Mouse (Mus musculus) layer of hippocampus, adult 8-10 months (tissue): ENCODE data around the gene Gnai2. TPM values are rescaled to one million over a fixed set of nuclear protein-coding genes. Genes with fewer than 3 reads are reported as not detected.
"Not testable (repeated sequence)": the region's sequence is repeated elsewhere in the genome, so short reads cannot be mapped to it uniquely, and the experiment has no call there.

Experiments used
- DNase-seq, 2 experiments: peaks; one replicate each; pipeline ENCODE4 v3.0.0; 2022; ENCODE audit warnings: low spot score in 2 of 2
- total RNA-seq, 4 experiments: library from RNA; stranded (reverse); gene quantifications; 2 replicates each; pipeline ENCODE4 v1.2.4; 2022

Gnai2 gene
- total RNA-seq, 4 experiments from 2014 or later: 218 to 272 (median 249) TPM

DNA sequence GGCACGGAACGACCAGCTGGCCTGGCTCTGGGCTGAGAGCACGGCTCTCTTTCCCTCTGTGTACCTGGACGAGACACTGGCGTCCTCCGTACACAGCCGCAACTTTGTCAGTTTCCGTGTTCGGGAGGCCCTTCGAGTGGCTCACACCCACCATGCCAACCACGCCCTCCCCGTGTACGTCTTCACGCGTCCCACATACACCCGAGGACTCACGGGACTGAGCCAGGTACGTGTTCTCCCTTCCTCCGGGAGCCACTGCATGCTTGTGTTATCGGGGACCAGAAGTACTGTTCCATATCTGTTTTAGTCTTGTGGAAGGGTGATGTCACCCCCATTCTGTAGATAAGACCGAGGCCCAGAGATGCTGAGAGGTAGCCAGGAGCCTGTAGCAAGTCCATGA, 64.3 kb downstream of the Gnai2 start:
- no peak for DNase-seq

DNA sequence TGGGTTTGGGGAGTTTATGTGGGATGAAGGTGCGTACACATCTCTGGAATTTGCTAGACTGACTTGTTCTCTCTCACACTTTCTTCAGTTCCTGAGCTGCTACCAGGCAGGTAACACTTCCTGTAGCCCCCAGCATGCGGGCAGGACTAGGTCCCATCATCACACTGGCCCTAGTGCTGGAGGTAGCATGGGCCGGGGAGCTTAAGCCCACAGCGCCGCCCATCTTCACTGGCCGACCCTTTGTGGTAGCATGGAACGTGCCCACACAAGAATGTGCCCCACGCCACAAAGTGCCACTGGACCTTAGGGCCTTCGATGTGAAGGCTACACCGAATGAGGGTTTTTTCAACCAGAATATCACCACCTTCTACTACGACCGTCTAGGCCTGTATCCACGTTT, 65.2 kb downstream of the Gnai2 start:
- DNase-seq: no peak

DNA sequence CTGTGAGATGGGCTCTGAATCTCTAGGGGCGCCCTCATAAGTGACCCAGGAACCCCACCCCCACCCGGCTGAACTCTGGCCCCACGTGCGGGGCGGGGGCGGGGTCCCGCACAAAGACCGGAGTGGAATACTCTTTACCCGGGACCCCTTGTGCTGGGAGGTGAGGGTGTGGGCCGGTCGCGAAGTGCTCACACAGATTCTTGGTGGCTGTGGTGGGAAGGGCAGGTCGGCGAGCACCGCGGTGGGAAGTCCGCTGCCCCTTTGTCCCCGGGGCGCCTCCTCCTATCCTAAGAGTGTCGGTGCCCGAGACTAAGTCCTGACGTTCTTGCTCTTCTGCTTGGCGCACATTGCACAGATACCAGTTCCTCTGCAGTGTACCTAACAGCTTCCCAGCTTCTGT, 65.9 kb downstream of the Gnai2 start:
- no peak for DNase-seq

DNA sequence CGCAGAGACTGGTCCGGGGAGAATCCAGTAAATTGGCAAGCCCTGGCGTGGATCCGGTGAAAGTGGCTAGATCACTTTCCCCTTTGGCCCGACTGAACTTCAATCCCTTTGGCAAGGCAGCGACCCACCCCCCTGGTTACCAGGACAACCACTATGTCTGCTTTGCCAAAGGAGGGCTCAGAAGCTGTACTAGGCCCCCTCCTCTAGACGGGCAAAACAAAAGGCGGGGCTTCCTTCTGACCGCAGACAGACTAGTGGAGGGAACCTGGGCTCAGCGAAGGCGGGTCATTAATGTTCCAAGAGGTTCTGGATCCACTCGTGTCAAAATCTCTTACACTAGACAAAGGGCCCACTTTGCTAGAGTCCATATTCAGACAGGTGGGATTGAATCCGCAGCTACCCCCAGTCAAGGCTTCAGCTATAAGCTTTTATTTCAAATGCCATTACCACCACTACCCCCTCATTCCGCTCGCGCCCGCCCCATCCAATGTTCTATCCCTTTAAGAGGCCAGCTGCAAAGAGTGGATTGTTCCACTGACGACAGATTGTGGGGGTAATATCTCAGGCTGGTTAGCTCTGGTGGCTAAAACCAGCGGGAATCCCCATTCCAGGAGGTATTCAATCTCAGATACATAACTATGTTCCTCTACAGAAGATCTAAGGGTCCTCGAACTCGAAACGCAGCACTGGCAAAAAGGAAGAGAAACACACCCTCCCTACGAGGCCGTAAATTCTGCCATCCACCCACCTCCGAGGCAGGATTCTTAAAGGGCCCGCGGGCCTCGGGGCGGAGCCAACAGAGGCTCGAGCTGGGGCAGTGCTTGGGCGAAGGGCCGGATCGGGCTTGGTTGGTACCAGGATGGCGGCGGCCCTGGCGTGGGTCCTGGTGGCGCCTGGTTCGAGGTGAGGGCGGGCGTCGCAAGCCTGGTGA, 66.6 kb downstream of the Gnai2 start:
- DNase-seq: peak in 1 of 2 experiments; percentile 79

DNA sequence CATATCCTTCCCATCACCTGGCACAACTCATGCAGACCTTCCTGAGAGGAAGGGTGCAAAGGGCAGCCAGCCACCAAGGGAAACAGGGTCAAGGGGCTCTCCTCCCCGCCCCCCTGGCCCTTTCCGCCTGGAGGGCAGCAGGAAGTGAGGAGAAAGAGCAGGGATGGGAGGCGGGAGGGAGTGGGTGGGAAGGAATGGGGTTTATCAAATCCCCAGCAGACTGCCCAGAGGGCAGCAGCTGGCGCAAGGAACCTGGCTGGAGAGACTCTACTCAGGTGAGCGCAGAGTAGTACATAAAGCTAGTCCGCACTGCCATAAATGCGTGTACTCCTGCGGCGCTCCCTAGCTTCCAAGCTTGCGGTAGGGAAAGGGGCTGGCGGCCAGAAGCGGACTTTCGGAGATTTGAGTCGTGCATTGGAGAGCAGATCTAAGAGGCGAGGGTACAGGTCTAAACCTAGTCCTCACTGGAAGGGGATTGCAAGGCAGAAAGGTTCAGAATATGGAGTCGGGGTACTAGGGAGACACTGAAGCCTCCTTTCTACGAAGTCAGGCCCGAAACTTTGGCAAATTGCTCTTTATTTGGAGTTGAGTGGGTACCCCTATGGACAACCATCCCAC, 67.4 kb downstream of the Gnai2 start, which contains the start of gene Hyal2:
Hyal2 (plus strand) TSS at position 244 of the 618 bp plus-strand sequence.
- no peak for DNase-seq

DNA sequence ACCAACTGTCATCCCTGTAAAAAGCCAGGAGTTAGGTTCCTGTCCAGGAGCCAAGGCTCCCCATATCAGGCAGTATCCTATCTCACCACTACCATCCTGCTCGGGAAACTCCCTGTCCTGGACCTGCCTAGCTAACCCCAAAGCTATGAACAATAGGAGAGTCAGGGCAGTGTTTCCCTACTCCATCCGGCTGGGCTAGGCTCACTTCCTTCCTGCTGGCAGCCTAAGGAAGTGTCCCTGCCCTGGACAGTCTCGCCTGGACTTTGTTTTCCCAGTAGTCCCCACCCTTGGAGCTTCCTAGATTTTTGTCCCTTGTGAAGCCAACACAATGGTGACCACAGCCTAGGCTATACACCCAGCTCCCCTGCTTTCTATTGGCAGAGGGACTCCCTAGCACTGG, 68.3 kb downstream of the Gnai2 start:
- no peak for DNase-seq

DNA sequence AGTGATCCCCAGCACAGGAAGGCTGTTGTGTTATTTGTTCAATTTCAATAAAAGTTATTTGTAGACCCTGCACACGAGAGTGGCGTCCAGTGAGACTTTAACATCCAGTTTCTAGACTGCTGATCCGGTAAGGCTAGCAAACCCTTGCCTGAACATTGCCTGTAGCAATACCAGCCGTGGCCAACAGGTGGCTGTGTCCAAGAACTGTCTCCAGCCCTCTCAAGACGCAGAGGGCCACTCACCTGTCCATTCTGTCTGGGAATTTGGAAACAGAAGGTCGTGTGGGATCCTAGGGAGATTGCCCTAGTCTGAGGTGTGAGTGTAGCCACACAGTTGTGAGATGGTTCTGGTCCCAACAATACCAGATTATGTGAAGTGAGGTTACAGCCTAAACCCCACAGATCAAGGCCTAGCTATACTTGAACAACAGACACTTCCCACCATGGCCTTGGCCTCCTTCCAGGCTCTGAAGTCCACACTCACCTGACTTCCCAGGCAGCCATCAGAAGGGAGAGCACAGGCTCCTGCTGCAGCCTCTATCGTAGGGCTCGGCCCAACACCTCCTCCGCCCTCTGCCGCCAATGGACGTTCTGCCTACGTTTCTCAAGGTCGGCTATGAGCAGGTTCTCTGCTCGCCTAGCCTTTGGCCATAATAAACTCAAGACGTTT, 69.0 kb downstream of the Gnai2 start:
- peak in 1 of 2 experiments; percentile 73 for DNase-seq

DNA sequence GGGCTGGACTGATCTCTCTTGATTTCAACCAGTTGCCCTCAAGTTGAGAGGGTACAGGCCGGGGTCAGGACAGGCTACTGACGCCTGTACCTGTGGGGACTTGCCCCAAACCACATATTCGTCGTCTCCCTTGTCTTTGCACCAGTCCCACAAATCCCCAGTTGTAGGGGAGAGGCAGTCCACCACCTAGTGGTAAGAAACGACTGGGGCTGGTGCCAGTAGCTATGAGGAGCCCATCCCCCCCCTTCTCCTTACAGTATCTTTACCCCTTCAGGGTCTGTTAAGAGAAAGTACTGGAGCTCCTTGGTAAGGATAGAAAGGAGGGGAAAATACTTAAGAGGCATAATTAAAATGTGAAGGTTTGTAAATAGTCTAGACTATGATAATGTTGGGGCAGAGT, 69.6 kb downstream of the Gnai2 start:
- not testable (repeated sequence) for DNase-seq

Other genes with a start within 250 kb of the Gnai2 start
- 10 to 100 TPM; 14.6 to 21.0 (median 17.0) TPM for gene Cacna2d2, start 235.8 kb downstream of the Gnai2 start, total RNA-seq
- 10 to 100 TPM; 33.1 to 40.3 (median 36.2) TPM for gene Tmem115, start 101.4 kb downstream of the Gnai2 start, total RNA-seq
- 10 to 100 TPM; 14.7 to 18.5 (median 16.5) TPM for gene Cyb561d2, start 93.2 kb downstream of the Gnai2 start, total RNA-seq
- gene Nprl2, start 93.1 kb downstream of the Gnai2 start, total RNA-seq: 10 to 100 TPM; 39.4 to 46.9 (median 44.5) TPM
- 1 to 10 TPM; 4.5 to 7.8 (median 6.3) TPM for gene Zmynd10, start 88.1 kb downstream of the Gnai2 start, total RNA-seq
- 10 to 100 TPM; 17.3 to 22.5 (median 19.0) TPM for gene Rassf1, start 83.8 kb downstream of the Gnai2 start, total RNA-seq
- 10 to 100 TPM; 73.2 to 83.4 (median 76.0) TPM for gene Tusc2, start 72.1 kb downstream of the Gnai2 start, total RNA-seq
- 10 to 100 TPM; 12.9 to 16.6 (median 16.4) TPM for gene Hyal2, start 67.4 kb downstream of the Gnai2 start, total RNA-seq
- gene Hyal1, start 58.4 kb downstream of the Gnai2 start, total RNA-seq: 1 to 10 TPM; 7.6 to 9.7 (median 8.4) TPM
- gene Naa80, start 56.5 kb downstream of the Gnai2 start, total RNA-seq: 10 to 100 TPM; 11.8 to 18.4 (median 15.4) TPM
- gene Hyal3, start 54.5 kb downstream of the Gnai2 start, total RNA-seq: 1 to 10 TPM; 1.7 to 2.4 (median 1.9) TPM
- 10 to 100 TPM; 12.4 to 15.4 (median 14.0) TPM for gene Ifrd2, start 47.7 kb downstream of the Gnai2 start, total RNA-seq
- gene Sema3b, start 26.1 kb downstream of the Gnai2 start, total RNA-seq: 1 to 10 TPM; 2.9 to 5.0 (median 4.4) TPM
- 10 to 100 TPM; 61.3 to 74.3 (median 69.2) TPM for gene Slc38a3, start 34.2 kb upstream of the Gnai2 start, total RNA-seq
- under 1 TPM; 0.14 to 0.43 (median 0.27) TPM for gene Gnat1, start 44.3 kb upstream of the Gnai2 start, total RNA-seq
- 1 to 10 TPM; 5.4 to 9.3 (median 6.5) TPM for gene Sema3f, start 75.1 kb upstream of the Gnai2 start, total RNA-seq
- 100 to 1,000 TPM; 136 to 170 (median 155) TPM for gene Rbm5, start 135.6 kb upstream of the Gnai2 start, total RNA-seq
- 10 to 100 TPM; 60.2 to 80.8 (median 68.6) TPM for gene Rbm6, start 237.9 kb upstream of the Gnai2 start, total RNA-seq